Mouse (Mus musculus): ENCODE measurements around the gene Olfr266.

Olfr266 gene

GRCm38 (mm10) chr3:106826187-106826586 is at the start of gene Olfr266:
Gene Olfr266 (minus strand): TSS chr3:106826287.
- no peak for DNase-seq

- no peak for DNase-seq
Measured at GRCm38 (mm10) chr3:106875626-106876025, 49.5 kb upstream of the Olfr266 start.

DNA sequence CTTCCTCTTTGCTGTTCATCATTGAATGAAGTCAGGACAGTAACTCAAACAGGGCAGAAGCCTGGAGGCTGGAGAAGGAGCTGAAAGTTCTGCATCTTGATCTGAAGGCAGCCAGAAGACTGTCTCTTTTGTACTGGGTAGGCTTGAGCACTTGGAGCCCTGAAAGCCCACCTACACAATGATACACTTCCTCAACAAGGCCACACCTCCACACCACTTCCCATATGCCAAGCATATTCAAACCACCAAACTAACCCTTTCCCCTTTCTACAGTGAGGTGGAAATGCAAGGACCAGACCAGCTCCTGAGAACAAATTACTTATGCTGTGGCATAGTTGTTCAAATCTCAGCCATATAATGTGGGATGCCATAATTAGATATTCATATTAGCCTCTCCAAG is 46.8 kb upstream of the Olfr266 start:
- no peak for DNase-seq

- DNase-seq = no peak
Measured at GRCm38 (mm10) chr3:106832107-106832506, 6.0 kb upstream of the Olfr266 start.

DNA sequence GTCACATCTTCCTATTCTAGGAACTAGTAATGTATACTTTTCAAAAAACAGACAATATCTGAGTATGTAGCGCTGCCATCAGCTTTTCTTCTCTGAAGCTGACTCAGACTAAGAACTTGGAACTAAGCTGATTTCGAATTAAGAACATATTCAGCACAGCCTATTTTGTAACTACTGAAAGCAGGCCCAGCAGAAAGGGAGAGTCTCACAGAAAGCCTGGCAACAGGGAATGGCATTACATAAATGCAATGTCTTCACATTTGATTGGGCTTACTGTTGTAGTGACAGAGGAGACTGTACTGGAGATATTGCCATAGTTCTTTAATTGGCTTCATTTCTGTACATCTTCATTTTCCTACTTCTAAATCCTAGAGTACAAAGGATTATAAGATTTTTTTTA is 8.4 kb downstream of the Olfr266 start:
- no peak for DNase-seq

DNA sequence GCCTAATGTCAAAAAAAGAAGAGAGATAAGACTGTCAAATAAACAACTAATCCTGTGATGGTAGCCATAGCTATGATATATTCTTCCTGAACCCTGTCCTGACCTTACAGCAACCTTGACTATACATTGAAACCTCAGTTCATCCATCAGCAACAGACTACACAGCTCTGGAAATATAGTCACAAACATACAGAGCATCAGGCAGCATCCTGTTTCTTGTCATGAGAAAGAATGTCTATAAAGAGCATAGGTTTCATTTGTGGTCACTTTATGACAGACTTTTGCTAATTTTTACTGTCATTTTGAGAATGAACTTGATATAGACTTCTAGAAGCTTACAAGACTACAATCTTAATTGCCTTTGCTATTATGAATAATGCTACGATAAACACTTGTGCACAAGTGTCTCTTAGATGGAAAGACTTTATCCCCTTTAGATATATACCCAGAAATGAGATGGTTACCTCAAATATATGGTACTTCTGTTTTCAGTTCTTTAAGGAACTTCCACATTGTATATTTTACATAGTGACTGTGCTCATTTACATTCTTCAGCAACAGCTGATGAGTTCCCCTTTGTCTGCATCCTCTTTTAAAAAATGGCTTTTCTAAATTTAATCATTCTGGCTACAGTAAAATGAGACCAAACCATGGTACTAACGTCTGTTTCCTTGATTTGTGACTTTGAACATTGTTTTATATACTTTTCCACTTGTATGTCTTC is 17.0 kb downstream of the Olfr266 start:
- DNase-seq = no peak

- no peak for DNase-seq
Measured at GRCm38 (mm10) chr3:106798079-106798478, 28.0 kb downstream of the Olfr266 start.

- no peak for DNase-seq
Measured at GRCm38 (mm10) chr3:106789930-106790329, 36.2 kb downstream of the Olfr266 start, which contains the start of gene Cd53. Gene Cd53 (minus strand): TSS chr3:106790149.

GRCm38 (mm10) chr3:106788440-106788887 is 37.6 kb downstream of the Olfr266 start:
- no peak for DNase-seq

GRCm38 (mm10) chr3:106787972-106788371 is 38.1 kb downstream of the Olfr266 start:
- no peak for DNase-seq

DNA sequence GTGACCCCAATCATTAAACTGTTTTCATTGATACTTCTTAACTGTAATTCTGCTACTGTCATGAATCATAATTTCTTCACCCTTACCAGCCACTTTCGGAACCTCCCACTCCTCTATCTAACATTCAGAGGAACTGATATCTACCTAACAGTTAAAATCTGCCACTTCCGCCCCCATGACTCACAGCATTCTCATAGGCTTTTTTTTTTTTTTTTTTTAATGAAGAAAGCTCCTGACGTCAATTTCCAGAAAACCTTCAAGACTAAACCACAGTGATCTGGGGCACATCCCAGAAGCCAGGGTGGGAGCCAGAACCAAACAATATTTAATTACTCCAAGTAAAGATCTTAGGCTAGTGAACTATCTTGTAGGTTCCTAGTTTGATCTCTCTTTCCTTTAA is 41.0 kb downstream of the Olfr266 start:
- no peak for DNase-seq

GRCm38 (mm10) chr3:106771834-106772233 is 54.3 kb downstream of the Olfr266 start:
- no peak for DNase-seq

Measured in cerebellum, adult 11 months (tissue).